13 mouse cellular contexts compared by ENCODE assay signal in the genomic region with DNA sequence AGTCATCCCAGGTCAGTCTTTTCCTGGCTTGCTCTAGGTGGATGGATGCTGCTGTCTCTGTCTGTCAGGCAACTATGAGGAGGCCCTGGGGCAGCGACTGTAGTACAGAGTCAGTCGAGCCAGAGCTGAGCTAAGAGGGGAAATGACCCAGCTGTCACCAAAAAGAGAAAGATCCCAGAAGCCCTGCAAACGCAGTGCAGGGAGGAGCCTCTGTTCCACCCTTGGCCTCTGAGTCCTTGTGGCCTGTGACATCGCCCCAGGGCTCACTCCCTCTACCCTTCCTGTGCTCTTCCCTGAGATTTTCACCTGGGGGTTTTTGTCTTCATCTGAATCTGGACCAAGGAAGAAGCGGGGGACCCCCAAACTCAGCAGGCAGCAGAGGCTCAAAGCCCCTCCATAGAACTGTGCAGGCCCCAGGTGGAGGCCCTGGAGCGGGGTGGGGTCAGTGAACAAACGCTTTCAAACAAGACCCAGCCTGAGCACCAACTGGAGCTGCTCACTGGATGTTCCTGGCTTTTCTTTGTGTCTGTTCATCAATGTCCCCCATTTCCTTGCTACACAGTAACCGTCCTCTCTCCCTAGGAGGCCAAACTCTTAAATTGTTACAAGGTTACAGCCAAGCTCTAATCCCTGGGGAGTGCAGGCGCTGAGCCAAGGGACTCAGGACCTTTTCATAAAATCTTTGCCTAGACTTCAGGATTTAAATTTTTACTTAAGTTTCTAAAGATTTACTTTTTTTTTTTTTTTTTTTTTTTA. TPM values are rescaled to one million over a fixed set of nuclear protein-coding genes. Genes with fewer than 3 reads are reported as not detected.
DNase-seq lines count a peak whose midpoint lies in the region; ATAC-seq and TF ChIP-seq lines count a peak whose summit lies in the region.
"Had no signal": no experiment of that assay in that cellular context is flagged by ENCODE, and none has a peak within 500 bp of the region (broad histone marks: within the 10 kb centered on the region; RNA-seq: fewer than 3 reads in every experiment).

No protein-coding gene starts in this region.

- H3K4me1 ChIP-seq in hindbrain, embryonic 10.5 days (replicated peaks), result peaks cover 11% of the 10 kb centered on the region; the same call in 1 of the 2 replicates
- H3K4me1 ChIP-seq in hindbrain, embryonic 16.5 days (ENCODE audit: control insufficient read depth, insufficient read depth, low read depth, low read length), result no peaks in the 10 kb centered on the region
- H3K4me1 ChIP-seq in E14TG2a.4 (replicated peaks; ENCODE audit: low read depth, low read length), result peaks cover 89% of the 10 kb centered on the region
- H3K4me1 ChIP-seq: hindbrain, embryonic 13.5 days had no signal

- peak overlapping the region; percentile 59; the same call in 1 of the 2 replicates for H3K27ac ChIP-seq in hindbrain, embryonic 10.5 days
- no peak overlapping the region for H3K27ac ChIP-seq in hindbrain, embryonic 16.5 days (ENCODE audit: low read depth, low read length)
- H3K27ac ChIP-seq: hindbrain, embryonic 13.5 days; macrophage had no signal

- H3K4me3 ChIP-seq in hindbrain, embryonic 10.5 days, result no peak overlapping the region
- no peak overlapping the region for H3K4me3 ChIP-seq in hindbrain, embryonic 16.5 days (ENCODE audit: low read length)
- H3K4me3 ChIP-seq in E14TG2a.4 (replicated peaks; ENCODE audit: low read length), result peak overlapping the region; percentile 39
- H3K4me3 ChIP-seq: hindbrain, embryonic 13.5 days; myocyte had no signal

- H3K27me3 ChIP-seq in hindbrain, embryonic 10.5 days (ENCODE audit: insufficient read depth, poor library complexity, severe bottlenecking), result no peaks in the 10 kb centered on the region
- no peaks in the 10 kb centered on the region for H3K27me3 ChIP-seq in hindbrain, embryonic 16.5 days (replicated peaks; ENCODE audit: control insufficient read depth, insufficient read depth, low read length)
- no peaks in the 10 kb centered on the region for H3K27me3 ChIP-seq in E14TG2a.4 (ENCODE audit: insufficient read depth, low read length)
- H3K27me3 ChIP-seq: hindbrain, embryonic 13.5 days had no signal

- TF ChIP-seq CTCF in E14TG2a.4 (conservative IDR thresholded peaks at IDR 0.05; ENCODE audit: low read length), result no peak

- WGBS in hindbrain, embryonic 10.5 days, result 58% methylated on average over 9 of the region's 9 CpGs
- WGBS in hindbrain, embryonic 16.5 days, result 54% methylated on average over 9 of the region's 9 CpGs

- no peak for DNase-seq in hindbrain, embryonic 10.5 days (ENCODE audit: low spot score)
- DNase-seq in adrenal gland, postnatal 14 days, result peak; percentile 75
- peak; percentile 38 for DNase-seq in heart, postnatal 4 days
- no peak for DNase-seq in cerebellum, postnatal 25 days
- DNase-seq in urinary bladder, postnatal 14 days (ENCODE audit: low spot score), result no peak
- DNase-seq in cerebellum, adult 11-12 months, result no peak
- DNase-seq: cerebellum, adult 9-10 months had no signal

- H3K36me3 ChIP-seq in hindbrain, embryonic 10.5 days, result no peaks in the 10 kb centered on the region
- H3K36me3 ChIP-seq in hindbrain, embryonic 16.5 days (ENCODE audit: control insufficient read depth, insufficient read depth, low read length), result no peaks in the 10 kb centered on the region
- peaks cover 26% of the 10 kb centered on the region for H3K36me3 ChIP-seq in E14TG2a.4 (ENCODE audit: insufficient read depth, low read length)
- H3K36me3 ChIP-seq: hindbrain, embryonic 13.5 days had no signal

- no peaks in the 10 kb centered on the region for H3K9me3 ChIP-seq in hindbrain, embryonic 10.5 days
- H3K9me3 ChIP-seq in hindbrain, embryonic 16.5 days (ENCODE audit: control insufficient read depth, low read length), result no peaks in the 10 kb centered on the region
- H3K9me3 ChIP-seq in E14TG2a.4 (ENCODE audit: low read length), result no peaks in the 10 kb centered on the region
- H3K9me3 ChIP-seq: hindbrain, embryonic 13.5 days had no signal

- no peak for ATAC-seq in hindbrain, embryonic 16.5 days

- no peak overlapping the region for H3K9ac ChIP-seq in hindbrain, embryonic 16.5 days (ENCODE audit: low read depth, low read length)
- H3K9ac ChIP-seq: hindbrain, embryonic 13.5 days had no signal

- H3K4me2 ChIP-seq in hindbrain, embryonic 16.5 days (ENCODE audit: low read length), result no peak overlapping the region
- H3K4me2 ChIP-seq: hindbrain, embryonic 13.5 days had no signal

RNA-seq across cellular contexts. Expression of gene Mapk13, which starts 12.4 kb away (rescaled TPM):
- 3.9 and 8.9 TPM in 2 replicates for polyA plus RNA-seq in hindbrain, embryonic 10.5 days (2016; fragmentation: Nextera tagmentation; extraction: Ambion mirVana)
- 1.2 and 2.0 TPM in 2 replicates for polyA plus RNA-seq in hindbrain, embryonic 16.5 days (2015; fragmentation: Nextera tagmentation; extraction: Ambion mirVana)
- 48.0 and 62.9 TPM in 2 replicates for total RNA-seq in adrenal gland, postnatal 14 days (2021)
- total RNA-seq in heart, postnatal 4 days (2021), result under 1 TPM; 0.47 to 0.50 TPM

RNA-seq across cellular contexts. Expression of gene Brpf3, which starts 19.4 kb away (rescaled TPM):
- polyA plus RNA-seq in hindbrain, embryonic 10.5 days (2016; fragmentation: Nextera tagmentation; extraction: Ambion mirVana), result 9.8 and 12.2 TPM in 2 replicates
- polyA plus RNA-seq in hindbrain, embryonic 16.5 days (2015; fragmentation: Nextera tagmentation; extraction: Ambion mirVana), result 6.3 and 7.0 TPM in 2 replicates
- total RNA-seq in adrenal gland, postnatal 14 days (2021), result 62.6 and 64.5 TPM in 2 replicates
- 10 to 100 TPM; 22.8 to 25.9 TPM for total RNA-seq in heart, postnatal 4 days (2021)

RNA-seq across cellular contexts. Expression of gene AC170998.1, which starts 55.6 kb away (rescaled TPM):
- polyA plus RNA-seq in hindbrain, embryonic 10.5 days (2016; fragmentation: Nextera tagmentation; extraction: Ambion mirVana), result 1.4 and 3.2 TPM in 2 replicates
- polyA plus RNA-seq in hindbrain, embryonic 16.5 days (2015; fragmentation: Nextera tagmentation; extraction: Ambion mirVana), result 1.9 TPM in 2 replicates
- total RNA-seq in adrenal gland, postnatal 14 days (2021), result 1.2 and 2.0 TPM in 2 replicates
- total RNA-seq in heart, postnatal 4 days (2021), result 1 to 10 TPM; 1.1 to 1.8 TPM
- polyA plus RNA-seq: liver, adult 2 months; myocyte had no signal

Comparison
In these comparisons a context has a peak if more than half of its experiments do, and no peak if none do; other contexts are left out.
1. DNase-seq: peak in adrenal gland, postnatal 14 days (single experiment) and heart, postnatal 4 days (single experiment); none in hindbrain, embryonic 10.5 days (single experiment), cerebellum, postnatal 25 days (0 of 2), urinary bladder, postnatal 14 days (single experiment) and cerebellum, adult 11-12 months (single experiment).
2. RNA of gene Mapk13, which starts 12.4 kb away (total RNA-seq): 48.0 to 62.9 TPM in adrenal gland, postnatal 14 days; 0.47 to 0.50 TPM in heart, postnatal 4 days; every median in the first group is over 10 times any median in the second.